Mouse (Mus musculus): ENCODE data around the gene Snx29.
"Not testable (repeated sequence)": the region's sequence is repeated elsewhere in the genome, so short reads cannot be mapped to it uniquely, and the experiment has no call there.

Snx29 gene

DNA sequence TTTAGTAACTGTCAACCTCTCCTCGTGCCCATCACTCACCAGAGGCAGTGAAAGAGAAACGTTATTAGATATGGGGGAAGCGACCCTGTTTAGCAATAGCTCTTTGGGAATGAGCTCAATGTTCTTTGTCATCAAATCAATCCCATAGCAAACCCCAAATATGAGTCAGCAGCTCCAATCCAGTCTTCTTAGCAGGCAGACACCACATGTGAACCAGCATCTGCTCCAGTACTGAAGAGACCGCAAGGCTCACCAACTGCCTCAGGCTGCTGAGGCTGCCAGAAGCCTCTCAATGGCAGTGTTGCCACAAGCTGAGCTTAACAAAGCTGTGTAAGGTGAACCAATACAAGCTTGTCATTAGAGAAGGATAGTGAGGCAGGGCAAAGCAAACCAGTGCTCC is 177.4 kb downstream of the Snx29 start:
- DNase-seq: no peak

DNA sequence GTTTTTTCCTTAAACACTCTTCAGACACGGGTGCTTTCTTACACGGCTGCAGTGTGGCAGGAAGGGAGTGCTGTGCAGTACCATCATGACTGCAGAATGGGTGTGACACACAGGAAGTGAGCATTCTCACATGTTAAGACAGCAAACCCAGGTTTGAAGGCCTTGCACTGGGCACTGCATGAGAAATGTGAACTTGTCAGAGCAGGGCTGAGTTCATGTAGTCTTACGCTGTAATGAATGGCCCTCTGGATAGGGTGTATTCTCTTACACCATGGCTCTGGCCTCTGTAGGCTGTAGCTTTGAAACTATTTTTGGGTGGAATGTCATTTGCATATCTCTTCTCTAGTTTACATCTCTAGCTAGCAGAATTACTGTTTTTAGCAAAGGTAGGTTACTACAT is 178.4 kb downstream of the Snx29 start:
- DNase-seq: no peak

DNA sequence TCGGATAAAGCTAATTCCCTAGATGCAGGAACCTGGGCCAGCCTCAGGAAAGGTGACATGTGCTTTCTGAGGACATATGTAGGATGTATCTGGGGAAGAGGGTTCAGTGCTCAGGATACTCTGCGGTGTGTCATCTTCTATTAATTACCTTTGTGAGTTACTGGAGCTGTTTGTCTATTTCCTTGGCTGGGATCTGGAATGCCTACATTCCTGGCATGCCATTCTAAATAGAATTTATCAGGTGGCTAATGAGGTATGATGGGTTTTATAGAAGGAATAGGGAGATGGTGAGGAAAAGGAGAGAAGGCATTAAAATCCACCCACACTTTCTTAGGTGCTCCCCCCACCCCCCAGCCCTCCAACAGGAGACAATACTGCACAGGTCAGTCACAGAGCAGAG is 178.9 kb downstream of the Snx29 start:
- no peak for DNase-seq

DNA sequence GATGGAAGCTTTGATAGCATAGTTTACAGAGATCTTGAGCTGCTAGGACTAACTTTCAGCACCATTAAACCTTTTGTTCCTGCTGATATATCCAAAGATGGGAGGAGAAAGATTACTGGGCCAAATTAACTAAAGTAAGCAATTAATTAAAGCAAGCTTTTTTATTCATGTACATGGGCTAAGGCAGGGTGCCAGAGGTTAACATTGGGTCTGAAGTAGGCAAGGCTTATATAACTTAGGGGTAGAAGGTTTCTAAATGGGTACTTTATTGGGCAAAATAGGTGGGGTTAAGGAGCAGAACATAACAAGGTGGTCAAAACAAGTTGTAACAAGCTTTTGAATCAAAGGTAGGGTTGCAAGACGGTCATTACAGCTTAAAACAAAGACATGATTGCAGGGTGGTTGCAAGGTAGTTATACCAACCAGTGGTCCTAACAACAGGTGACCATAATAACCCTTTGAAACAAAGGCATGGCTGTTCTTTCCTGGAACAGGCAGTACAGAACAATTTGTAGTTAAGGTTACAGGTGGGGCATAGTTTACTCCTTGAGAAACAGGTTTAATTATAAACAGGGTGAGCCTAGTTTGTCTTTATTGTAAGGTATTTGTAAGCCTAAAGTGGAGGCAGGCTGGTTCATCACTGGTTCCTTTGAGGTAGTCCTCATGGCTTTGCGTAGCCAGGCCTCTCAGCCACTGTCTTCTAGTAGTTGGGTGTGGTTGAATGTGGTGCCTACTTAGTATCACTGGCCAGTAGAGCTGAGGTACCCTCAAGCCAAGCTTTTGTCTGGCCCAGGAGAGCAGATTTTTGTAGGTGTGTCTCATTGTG is 182.2 kb downstream of the Snx29 start:
- peak; percentile 49 for DNase-seq

DNA sequence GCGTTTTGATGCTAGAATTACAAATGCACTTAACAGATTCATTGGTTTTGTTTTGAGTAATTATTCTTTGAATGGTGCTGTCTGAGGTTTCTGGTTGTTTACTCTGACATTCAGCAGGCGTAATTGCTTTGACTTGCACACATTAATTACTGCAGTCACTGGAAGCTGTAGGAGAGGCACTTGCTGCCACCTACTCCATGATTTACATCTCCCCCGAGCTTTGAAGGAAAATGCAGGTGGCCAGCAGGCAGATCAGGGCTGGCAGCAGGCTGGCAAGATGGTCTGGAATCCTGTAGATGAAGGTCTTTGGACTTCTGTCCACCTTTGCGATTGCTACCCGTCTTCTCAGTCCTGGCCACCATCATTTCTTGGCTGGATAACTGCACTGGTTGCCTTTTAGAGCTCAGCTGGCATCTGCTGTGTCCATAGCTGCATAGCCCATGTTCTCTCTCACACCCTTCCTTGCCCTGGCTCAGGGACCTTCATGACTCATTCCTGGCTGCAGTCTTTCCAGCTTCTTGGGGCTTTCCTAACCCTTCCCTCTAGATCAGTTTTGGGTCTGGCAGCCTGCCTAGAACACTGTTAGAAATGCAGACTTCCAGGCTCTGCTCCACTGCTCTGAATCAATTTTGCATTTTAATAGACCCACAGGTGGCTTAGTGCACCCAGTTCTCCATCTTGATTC is 182.9 kb downstream of the Snx29 start:
- DNase-seq: peak; percentile 89

DNA sequence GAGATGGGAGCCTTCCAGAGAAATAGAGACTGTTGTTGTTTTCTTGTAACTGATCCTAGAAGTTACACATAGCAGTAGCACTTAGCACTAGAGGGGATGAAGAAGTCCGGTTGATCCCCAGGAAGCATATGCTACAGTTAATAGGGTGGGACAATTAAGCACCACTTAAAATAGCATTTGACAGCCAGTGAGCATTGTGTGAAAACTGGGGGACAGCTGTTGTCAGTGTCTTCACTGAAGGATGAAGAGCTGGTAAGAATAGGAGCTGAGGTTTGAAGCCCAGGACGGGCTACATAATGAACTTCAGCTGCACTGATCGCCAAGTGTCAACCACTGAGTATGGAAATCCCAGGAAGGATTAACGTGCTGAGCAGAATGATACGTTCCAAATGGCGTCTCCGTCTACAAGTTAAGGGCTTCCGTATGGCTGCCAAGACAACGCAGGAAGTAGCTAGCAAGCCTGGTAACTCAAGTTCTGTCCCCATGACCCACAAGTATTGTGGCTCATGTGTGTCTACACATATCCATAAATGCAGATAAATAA is 184.6 kb downstream of the Snx29 start:
- DNase-seq: no peak

DNA sequence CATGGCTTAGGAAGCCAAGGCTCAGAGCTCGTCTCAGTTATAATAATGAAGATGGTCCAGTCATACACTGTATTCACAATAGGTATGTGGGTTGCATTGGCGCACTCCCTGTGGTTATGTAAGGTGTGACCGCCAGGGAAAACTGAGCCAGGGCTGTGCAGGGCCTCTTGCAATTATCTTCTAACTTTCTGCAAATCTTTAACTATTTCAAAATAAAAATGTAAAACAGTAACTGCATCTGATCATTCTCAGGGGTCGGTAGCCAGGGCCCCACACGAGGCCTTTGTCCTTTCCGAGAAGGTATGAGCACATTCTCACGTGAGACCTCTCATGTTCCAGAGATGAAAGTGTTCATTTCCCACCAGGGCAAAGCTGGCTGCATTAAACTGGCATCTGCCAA is 185.6 kb downstream of the Snx29 start:
- peak; percentile 76 for DNase-seq

DNA sequence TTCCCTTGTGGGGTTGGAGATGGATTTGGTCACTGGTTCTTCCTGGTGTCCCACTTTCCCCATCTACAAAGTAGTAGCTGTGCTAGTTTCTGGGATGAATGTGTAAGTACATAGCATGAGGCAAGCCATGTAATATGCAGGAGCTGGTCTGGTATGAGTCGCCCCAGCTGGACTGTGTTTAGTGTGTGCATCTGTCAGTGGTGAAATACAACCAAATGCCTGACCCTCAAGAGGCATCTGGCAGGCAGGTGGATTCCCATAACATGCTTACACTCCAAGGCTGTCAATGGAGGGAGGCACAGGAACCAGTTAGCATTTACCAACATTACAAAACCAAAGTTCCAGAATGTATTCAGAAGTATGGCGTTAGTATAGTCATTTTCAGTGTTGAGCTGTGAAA is 187.7 kb downstream of the Snx29 start:
- DNase-seq: no peak

DNA sequence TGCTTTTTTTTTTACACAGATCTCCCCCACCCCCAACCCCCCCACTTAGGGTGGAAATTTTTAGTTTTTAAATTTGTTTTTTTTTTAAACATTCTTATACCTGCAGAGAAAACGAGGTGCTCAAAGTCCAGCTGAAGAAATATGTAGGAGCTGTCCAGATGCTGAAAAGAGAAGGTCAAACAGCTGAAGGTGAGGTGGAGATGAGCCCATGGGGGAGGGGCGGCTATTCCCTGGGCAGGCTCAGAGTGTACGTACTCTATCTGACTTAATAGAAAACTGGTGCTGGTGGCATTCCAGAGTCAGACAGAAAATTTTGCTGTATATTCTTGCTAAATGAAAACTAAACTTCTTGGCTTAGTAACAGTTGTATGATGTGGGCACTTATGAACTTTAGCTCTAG is 188.1 kb downstream of the Snx29 start:
- DNase-seq: peak; percentile 83

DNA sequence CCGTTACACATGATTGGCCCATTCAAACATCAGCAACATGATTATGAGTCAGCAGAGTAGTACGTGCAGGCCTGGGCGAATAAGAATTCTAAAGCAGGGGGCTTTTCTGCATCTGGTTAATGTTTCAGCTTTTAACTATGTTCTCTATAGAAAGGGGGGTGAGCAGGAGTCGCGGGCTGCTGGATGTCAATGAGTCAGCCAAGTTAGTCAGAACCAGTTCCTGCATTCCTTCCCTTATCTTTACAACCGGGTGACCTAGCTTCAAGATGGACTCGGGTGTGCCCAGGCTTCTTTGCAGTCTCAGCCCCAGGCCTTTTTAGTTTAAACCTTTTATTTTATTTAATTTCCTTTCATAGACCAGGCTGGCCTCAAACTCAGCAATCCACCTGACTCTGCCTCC is 189.0 kb downstream of the Snx29 start:
- DNase-seq: not testable (repeated sequence)

DNA sequence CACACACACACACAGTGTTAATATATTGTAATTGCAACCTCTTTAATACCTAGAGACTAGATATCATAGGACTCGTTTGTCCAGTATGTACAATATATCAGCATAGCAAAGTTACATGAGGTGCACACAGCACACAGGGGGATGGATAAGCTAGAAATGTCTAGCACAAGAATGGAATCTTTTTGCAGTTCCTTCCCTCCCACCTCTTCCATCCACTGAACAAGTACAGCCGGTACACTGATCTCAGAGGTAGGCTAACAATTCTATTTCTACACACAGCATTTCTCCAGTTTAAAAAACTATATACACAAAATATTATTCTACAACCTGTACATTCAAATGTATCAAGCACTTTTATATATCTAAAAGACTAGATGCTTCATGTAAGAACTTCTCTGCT is 194.0 kb downstream of the Snx29 start:
- no peak for DNase-seq

DNA sequence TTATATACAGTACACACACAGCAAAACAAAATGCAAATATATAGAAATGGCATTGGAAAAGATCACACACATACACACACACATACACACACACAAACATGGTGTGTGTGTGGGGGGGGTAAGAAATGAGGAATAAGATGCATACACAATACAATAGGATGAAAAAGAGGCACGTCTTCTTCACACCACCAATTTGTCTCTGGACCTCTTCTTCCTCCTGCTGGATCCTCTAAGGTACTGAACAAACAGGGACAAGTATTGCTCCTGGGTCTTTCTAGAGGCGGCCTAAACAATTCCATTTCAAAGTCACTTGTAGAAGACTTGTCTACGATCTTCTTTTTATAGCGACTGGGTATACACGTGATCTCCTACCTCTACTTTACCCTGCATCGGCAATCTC is 194.7 kb downstream of the Snx29 start:
- no peak for DNase-seq

DNA sequence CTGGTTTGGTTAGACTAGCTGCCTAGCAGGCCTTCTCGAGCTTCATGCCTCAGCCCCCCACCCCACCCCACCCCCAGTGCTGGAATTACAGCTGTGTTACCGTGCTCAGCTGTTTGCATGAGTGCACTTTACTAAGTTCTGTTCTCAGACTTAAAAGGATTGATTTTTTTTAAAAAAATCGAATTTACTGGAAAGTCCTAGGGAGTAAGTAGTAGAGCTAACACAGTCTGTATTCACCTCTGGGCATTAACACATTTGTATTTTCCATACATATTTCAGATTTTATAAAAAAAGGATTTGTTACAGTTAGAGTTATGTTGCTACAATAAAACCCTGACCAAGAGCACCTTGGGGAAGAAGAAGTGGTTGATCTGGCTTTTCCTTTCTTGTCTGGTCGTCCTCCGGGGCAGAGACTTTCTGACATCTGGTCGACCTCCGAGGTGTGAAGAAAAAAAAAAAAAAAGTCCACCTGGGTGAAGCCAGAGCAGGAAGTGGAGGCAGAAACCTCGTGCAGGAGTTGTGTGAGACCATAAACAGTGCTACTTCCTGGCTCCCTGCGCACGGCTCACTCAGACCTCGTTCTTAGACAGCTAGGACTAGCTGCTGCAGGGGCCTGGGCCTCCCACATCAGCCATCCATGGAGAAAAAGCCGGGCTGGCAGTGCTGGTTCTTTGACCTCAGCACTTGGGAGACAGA is 196.2 kb downstream of the Snx29 start:
- no peak for DNase-seq

DNA sequence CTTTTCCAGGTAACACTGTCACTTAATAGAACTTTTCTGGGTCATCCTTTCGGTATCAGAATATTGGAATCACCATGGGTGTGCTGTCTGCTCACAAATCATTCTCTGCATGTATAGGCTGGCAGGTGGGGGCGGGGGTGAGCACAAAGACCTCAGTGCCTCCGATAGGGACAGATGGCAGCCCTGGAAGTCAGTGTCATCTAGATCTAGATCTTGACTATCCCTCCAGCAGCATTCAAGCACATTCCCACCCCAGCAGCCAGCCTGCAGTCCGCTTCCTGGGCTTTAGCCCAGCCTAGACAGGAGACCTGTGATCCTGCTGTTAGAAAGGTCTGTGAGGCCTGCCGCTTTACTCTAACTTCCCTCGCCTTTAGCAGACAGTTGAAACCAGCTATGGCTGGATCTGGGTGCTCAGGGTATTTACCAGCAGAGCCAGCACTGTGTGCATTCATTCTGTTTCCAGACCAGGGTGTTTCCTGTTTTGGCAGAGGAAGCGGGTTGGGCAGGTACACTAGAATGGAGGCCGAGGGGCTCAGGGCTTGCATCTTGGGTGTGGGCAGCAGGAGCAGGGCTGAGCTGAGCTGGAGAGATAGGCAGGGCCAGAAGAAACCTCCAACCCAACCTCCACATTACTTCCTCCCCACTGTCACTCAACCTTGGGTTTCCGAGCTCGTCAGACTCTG is 203.5 kb downstream of the Snx29 start:
- DNase-seq: peak; percentile 41

DNA sequence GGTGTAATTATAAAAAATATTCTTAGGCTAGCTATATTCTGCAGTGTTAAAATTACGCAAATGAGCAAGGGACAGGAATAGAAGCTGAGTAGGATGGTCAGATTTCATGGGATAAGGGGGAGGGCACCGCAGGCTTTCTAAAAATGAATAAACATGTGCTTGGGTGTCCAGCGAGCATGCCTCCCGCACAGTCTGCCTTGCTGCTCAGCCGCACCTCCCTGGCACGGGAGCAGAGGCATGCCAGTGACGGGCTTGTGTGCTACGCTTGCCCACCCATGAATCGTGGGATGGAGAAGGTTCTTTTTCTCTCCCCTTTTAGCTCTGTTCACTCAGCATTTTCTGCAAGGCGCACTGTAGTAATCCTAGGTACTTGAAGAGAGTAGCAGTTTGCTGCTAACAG is 204.3 kb downstream of the Snx29 start:
- DNase-seq: no peak

DNA sequence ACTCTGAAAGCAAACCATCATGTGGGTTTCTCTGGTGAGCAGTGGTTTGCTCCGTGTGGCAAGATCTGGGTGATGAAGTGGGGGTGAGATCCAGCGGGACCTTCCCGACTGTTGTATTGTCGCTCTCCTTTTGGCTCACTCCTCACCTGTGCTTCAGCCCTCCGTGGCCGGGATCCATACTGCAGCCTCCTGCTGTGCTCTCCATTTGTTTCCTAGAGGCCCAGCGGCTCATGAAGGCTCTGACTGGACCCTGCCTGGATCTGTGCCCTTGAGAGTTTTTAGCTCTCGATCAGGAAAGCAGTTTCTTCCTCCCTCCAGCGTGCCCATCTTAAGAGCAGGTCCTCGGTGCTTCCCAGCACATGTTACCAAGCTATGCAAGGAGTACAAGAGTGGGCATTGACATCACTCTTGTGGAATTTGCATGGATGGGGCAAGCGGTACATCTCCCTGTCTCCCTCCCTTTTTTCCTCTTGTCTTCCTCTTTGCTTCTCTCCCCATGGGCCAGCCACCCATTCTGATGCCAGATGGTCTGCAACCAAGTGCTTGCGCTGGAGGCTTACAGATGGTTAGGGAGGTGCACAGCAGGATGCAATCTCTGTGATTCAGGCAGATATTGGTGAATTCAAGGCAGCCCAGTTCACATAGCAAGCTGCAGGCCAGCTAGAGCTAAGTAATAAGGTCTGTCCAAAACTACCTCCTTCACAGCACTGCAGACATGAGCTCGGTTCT is 207.9 kb downstream of the Snx29 start:
- DNase-seq: no peak

DNA sequence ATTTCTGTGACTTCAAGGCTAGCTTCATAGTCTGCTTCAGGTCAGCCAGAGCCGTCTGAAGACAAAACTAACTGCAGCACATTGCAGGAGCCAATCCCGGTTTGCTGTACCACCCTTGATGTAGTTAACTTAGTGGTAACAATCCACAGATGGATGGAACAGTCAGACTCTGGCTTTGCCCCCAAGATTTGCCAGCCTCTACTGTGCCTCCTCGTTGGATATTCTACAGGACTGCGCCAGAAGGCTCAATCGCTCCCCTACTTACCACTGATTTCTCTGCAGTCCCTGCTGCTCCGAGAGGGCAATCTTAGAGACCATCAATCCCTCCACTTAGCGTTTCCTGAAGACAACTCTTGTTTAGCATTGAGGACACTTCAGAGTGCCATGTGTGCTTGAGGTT is 208.7 kb downstream of the Snx29 start:
- DNase-seq: no peak

DNA sequence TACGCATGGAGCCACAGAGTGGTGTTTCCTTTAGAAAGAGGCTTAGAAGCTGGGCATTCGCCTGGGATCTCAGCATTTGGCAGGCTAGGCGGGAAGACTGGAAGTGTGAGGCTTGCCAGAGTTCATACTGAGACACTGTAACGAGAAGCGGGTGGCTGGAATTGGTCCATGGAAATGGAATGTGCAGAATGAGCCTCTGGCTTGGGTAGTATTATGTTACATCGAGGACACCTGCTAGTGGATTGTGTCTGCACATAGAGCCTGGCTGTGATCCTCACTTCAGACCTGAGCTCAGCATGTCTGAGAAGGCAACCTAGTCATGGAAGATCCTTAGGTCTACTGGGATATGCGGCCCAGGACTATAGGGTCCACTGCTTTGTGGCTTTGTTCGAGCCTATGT is 209.9 kb downstream of the Snx29 start:
- peak; percentile 79 for DNase-seq

DNA sequence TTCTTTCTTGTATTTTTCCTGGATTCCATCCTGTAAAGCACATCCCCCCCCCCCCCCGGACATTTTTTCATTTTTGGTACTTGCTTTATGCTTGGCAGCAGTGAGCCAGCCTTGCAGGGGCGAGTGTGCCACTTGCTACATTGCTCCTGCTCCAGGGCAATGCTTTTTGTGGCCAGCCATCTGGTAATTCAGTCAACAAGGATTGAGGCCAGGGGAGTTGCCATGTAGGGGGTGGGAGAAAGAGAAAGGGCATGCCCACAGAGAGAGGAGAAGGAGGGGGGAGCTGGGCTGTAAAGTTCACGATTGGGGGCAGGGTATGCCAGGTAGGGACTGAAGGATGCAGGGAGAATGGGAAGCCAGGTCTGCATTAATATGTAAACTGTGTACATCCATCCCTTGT is 210.7 kb downstream of the Snx29 start:
- no peak for DNase-seq

DNA sequence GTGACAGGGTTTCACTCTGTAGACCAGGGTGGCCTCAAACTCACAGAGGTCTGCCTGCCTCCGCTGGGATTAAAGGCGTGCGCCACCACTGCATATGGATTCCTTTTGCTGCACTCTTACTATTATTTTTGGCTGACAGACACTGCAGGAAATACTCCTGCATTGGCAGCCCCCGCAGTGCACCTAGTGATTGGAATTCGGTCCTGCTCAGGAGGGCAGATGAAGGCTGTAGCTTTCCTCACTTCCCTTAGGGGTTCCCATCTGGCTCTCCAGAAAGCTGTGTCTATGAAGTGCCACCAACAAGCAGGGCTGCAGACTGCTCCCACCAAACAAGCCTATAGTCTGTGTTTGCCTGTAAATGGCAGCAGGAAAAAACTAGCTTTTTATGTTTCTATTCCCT is 215.0 kb downstream of the Snx29 start:
- no peak for DNase-seq

DNA sequence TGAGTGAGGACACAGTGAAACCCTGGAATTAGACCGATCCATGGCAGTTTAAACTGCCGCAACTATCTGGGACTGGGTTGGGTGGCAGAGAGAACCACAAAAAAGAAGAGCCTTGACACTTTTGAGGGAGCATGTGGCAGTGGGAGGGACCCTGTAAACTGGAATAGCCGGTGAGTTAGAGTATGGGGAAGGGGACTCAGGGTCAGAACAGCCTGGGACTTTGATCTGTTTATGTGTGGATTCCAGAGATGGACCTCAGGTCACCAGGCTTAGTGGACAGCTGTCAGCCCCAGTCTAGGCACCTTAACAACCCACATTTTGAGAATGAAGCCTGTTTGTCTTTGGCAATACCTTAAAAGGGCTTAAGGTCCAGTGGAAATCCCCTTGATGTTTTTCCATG is 215.5 kb downstream of the Snx29 start:
- no peak for DNase-seq

DNA sequence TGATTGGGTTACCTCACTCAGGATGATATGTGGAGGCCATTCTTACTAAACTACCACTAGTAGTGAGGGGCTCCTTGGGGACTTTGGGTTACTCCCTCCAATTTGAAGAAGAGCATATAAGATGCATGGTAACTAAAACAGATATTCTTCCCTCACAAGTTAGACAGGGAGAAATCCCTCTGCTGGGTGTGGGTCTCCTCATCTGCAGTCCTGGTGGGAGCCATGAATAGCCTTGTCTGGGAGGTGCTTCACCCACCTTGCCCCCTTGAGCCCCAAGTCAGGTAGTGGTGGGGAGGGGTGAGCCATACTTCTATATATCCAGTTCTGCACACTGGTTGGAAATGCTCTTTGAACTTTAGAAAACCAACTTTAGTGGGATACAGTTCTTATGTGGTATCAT is 218.3 kb downstream of the Snx29 start:
- no peak for DNase-seq

All from kidney, postnatal 14 days (tissue).